29 mouse cellular contexts compared by ENCODE assay signal in the genomic region with DNA sequence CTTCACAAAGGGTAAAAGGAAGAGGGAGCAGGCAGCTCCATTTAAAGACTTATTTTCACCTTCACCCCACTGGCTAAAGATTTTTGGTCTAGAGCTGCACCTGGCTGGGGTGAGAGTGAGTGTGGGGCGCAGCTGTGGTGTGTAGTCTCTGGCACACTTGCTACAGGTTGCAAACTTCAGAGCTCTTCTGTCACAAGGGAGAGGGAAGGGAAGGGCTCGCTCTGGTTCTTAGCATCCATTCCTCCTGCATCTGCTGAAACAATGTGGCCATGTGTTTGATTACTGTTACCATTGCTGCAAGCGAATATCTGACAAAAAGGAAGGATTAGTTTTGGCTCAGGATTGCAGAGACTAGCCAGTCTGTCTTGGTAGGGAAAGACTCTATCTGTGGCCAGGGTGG. TPM values are rescaled to one million over a fixed set of nuclear protein-coding genes. Genes with fewer than 3 reads are reported as not detected.
"Had no signal": no experiment of that assay in that cellular context is flagged by ENCODE, and none has a peak within 500 bp of the region (broad histone marks: within the 10 kb centered on the region; RNA-seq: fewer than 3 reads in every experiment).

No protein-coding gene starts in this region.

- DNase-seq: gastrocnemius, adult 2 months; gastrocnemius, postnatal 10 days; gastrocnemius, postnatal 25 days; heart, postnatal 10 days; heart, postnatal 4 days; kidney, adult 18-20 months; kidney, adult 8-10 months; kidney, postnatal 10 days; kidney, postnatal 25 days; kidney, postnatal 4 days; liver had no signal

- H3K4me3 ChIP-seq: gastrocnemius, adult 2 months; heart, embryonic 10.5 days; heart, embryonic 12.5 days; hindbrain, embryonic 10.5 days; hindbrain, embryonic 12.5 days; intestine, embryonic 15.5 days; layer of hippocampus, adult 2 months; left cerebral cortex, adult 2 months; limb, embryonic 10.5 days; limb, embryonic 12.5 days had no signal

- H3K27ac ChIP-seq: gastrocnemius, adult 2 months; heart, embryonic 10.5 days; hindbrain, embryonic 10.5 days; hindbrain, embryonic 12.5 days; hindbrain, embryonic 14.5 days; intestine, embryonic 15.5 days; layer of hippocampus, adult 2 months; left cerebral cortex, adult 2 months; limb, embryonic 10.5 days; limb, embryonic 12.5 days had no signal

- H3K9ac ChIP-seq: heart, embryonic 12.5 days; hindbrain, embryonic 12.5 days; hindbrain, embryonic 14.5 days; intestine, embryonic 15.5 days; limb, embryonic 12.5 days had no signal

- H3K36me3 ChIP-seq: heart, embryonic 10.5 days; heart, embryonic 12.5 days; hindbrain, embryonic 10.5 days; hindbrain, embryonic 12.5 days; intestine, embryonic 15.5 days; limb, embryonic 10.5 days; limb, embryonic 12.5 days had no signal

- H3K4me1 ChIP-seq: intestine, embryonic 15.5 days had no signal

RNA-seq across cellular contexts. Expression of gene Tmem63c, which starts 2.3 kb away (rescaled TPM):
- total RNA-seq: gastrocnemius, adult 2 months; gastrocnemius, postnatal 25 days; granulocyte monocyte progenitor cell, adult 5-6 weeks had no signal
- polyA plus RNA-seq: heart, embryonic 12.5 days; heart, embryonic 16.5 days; limb, embryonic 10.5 days; limb, embryonic 12.5 days; liver, embryonic 11.5 days had no signal

RNA-seq across cellular contexts. Expression of gene Zdhhc22, which starts 33.2 kb away (rescaled TPM):
- total RNA-seq: gastrocnemius, adult 2 months; gastrocnemius, postnatal 10 days; gastrocnemius, postnatal 25 days; gastrocnemius, postnatal 4 days; granulocyte monocyte progenitor cell, adult 5-6 weeks; heart, adult 8-10 months; heart, postnatal 10 days; heart, postnatal 25 days; heart, postnatal 4 days had no signal
- polyA plus RNA-seq: heart, embryonic 10.5 days; heart, embryonic 12.5 days; kidney, embryonic 14.5 days; kidney, embryonic 16.5 days had no signal
